Mouse (Mus musculus) right cerebral cortex, postnatal 4 days (tissue): Measurements from ENCODE around the gene Kif27.

Source experiments
- DNase-seq: peaks from one replicate; pipeline ENCODE4 v3.0.0-alpha.2; 2022

Kif27 gene

DNA sequence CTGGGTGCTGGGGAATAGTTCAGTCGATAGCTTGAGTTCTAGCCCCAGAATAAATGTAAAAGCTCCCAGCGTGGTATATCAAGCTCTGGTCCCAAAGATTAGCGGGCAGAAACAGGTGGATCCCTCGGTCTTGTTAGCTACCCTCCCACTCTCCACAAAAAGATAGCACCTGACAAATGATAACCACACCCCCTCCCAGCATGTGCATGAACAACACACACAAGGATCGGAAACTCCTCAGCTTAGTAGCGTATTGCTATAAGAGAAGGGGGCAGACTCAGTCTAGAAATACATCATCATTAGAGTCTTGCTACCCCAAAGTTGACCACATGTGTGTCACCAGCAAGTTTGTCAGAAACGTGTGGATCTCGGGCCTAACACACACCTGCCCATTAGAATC lies 83.3 kb downstream of the Kif27 start, which contains the start of gene Gkap1:
Gene Gkap1, minus strand, starts transcription at position 101 of the 400 bp plus-strand sequence.
- DNase-seq = no peak

DNA sequence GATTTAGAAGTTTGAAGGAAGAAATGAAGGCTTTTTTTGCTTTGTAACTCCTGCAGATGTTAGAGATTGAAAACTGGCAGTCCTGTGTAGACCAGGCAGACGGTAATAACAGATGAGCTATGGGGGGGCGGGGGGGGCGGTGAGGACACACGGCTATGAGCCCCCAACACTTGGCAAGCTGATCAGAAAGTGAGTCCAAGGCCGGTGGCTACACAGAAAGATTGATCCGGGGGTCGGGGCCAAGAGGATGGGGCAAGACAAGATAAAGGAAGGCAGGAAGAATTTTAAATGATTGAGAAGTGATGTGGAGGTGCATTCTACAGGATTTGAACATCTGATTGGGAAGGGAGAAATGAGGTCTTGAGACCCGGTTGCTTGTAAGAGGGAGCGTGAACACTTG lies 83.8 kb downstream of the Kif27 start:
- DNase-seq = no peak

DNA sequence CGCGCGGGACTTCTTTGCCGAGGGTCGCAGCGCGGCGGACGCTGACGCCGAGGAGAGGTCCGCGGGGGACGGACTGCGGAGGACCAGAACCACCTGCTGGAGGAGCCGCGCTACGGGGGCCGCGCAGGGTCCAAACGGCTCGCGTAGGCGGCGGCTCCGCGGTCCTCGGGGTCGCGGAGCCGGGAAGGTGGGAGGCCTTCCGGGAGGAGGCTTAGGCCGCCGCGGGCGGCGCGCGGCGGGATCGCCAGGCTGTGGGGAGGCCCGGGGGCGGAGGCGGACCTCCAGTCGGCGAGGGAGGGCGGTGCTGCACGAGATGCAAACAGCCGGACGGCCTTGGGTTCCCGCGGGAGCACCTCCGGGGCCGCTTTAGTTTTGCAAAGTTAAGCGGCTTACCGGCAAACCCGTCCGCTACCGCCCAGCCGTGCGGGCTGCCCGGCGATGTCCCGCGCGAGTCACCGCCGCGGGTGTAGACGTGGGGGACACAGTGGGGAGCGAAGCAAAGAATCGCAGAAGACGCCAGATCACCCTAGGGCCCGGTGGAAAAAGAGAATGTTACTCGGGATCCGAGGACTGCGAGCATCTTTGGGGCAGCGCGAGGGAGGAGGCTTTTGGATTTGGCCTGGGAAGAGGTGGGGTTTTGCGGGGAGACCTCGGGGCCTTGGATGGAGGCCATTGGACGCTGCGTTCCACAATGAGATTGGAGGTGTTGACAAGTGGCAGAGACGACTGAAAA lies 84.5 kb downstream of the Kif27 start:
- DNase-seq = peak; percentile 61

DNA sequence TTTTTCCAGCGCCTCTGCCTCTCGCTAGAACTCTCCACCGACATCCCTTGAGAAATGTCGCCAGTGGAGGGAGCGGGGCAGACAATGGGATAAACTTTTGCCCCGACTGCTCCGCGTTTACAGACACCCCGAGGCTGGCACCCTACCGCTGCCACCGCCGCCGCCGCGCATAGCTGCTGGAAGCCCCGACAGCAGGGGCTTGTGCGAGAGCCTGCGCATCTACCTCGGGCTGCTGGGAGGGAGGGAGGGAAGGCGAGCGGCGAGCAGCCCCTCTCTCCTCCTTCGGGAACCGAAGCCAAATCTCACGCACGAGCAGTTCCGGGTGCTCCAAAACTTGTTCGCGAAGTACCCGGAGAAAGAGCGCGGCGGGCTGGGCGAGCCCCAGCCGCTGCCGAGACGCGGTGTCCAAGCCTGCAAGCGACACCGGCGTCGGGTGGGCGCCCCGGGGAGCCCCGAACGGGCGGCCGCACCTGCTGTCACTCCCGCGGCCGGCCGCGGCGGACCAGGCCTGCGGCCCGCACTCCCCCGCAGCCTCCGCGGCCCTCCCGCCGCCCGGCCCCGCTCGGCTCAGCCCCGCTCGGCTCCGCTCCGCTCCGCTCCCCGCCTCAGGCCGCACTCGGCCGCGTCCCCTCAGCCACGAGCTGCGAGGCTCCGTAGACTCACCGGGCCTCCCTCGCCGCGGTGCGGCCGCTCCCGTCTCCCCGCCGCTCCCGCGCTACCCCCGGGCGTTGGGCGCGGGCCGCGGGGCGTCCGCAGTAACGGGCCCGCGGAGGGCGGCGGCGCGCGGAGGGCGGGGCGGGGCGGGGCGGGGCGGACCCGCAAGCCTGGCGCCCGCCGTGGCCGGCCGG lies 85.3 kb downstream of the Kif27 start:
- peak; percentile 55 for DNase-seq

DNA sequence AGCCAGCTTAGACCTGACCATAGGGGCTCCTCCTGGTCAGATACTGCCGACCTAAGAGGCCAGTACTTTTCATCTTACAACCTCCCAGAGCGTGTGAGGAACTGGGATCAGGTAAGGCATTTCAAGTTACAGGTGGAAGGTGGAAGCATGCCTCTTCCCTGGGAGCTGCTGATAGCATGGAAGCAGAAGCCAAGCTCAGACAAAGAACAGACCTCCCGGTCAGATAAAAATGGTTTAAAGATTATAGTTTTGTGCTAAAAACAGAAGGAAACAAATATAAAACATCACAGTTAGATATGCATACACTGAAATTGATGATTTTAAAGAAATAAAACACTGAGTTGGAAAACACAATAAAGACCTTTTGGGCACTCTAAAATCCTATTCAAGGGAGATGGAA lies 92.1 kb downstream of the Kif27 start:
- no peak for DNase-seq

DNA sequence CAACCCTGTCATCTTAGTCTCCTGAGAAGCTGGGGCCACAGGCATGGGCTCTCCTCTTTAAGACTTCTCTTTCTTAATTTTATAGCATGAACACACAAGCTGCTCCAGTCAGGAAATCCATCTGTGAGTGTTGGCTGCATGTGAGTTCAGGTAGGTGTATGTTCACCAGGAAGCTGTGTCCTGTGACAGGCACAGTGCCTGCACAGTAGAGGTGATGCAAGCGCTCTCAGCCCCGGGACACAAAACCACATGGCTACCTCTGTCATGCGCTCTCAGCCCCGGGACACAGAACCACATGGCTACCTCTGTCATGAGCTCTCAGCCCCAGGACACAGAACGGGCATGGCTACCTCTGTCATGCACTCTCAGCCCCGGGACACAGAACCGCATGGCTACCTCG lies 95.4 kb downstream of the Kif27 start:
- no peak for DNase-seq

DNA sequence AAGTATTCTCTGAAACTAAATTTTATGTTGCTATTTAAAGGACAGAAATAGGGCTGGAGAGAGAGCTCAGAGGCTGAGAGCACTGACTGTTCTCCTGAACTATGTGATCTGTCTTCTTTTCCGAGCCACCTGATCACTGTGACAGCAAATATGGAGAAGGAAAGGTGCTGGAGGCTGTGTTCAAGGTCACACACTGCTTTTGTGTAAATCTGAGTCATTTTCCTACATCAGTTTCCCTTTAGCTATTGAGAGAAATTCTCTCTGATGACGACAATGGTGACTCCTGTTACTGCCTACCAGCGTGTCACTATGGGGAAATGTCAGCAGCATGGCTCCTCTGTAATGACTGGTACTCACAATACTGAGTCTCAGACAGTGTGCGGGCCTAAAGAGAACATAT lies 97.2 kb downstream of the Kif27 start:
- no peak for DNase-seq

DNA sequence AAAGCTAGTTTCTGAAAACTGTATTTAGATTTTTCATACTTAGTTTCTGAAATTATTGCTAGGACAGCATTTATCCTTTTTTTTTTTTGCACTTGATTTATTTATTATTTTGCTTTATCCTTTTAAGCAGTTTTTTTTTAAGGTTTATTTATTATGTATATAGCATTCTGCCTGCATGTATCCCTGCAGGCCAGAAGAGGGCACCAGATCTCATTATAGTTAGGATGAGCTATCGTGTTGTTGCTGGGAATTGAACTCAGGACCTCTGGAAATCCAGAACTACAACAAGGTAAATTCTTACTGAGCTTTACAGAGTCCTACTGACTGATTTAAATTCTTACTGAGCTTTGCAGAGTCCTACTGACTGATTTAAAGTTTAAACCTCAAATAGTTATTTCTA lies 105.7 kb downstream of the Kif27 start:
- DNase-seq = no peak

DNA sequence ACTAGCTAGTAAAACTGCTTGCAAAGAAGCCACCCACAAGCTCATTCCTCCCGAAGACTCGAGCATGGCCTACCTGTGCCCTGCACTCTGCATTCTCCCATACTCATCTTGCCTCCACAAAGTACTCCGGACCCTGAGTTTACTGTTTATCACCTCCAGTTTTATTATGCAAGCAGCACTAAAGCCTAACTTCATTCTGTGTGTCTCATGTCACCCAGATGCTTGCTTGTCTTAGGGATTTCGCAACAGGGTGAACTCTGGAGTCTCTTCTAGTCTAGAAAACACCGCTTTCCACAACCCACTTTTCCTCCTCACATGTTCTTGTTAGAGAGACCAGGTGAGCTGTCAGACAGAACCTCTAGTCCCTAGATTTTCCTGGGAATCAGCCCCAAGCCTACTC lies 110.0 kb downstream of the Kif27 start:
- DNase-seq = no peak
